Mouse (Mus musculus) midbrain, embryonic 16.5 days (tissue): ENCODE data around the gene Cxxc4. TPM values are rescaled to one million over a fixed set of nuclear protein-coding genes. Genes with fewer than 3 reads are reported as not detected.
A peak's percentile ranks its signal among the peaks of the same experiment; 100 is the strongest.
"Not testable (repeated sequence)": the region's sequence is repeated elsewhere in the genome, so short reads cannot be mapped to it uniquely, and the experiment has no call there.

Source experiments
- ATAC-seq: fragments of 200-750 bp; cut with Nextera tagmentation; 2 replicates; pipeline ENCODE4 v1.8.0; 2017; ENCODE audit warnings: moderate TSS enrichment
- H3K27ac ChIP-seq: fragments of 300-500 bp; sonication (generic); 2 replicates; pipeline ENCODE4 v1.5.1; 2014; ENCODE audit warnings: mild to moderate bottlenecking, low read length, mixed read lengths
- H3K27me3 ChIP-seq: fragments of 300-500 bp; sonication (generic); 2 replicates; pipeline ENCODE4 v1.6.1; 2014; ENCODE audit warnings: low read depth, low read length, mixed read lengths; ENCODE audit not compliant: control insufficient read depth, insufficient read depth
- H3K36me3 ChIP-seq: fragments of 300-500 bp; sonication (generic); 2 replicates; pipeline ENCODE4 v1.6.1; 2014; ENCODE audit warnings: mild to moderate bottlenecking, low read length, moderate library complexity, mixed read lengths; ENCODE audit not compliant: control insufficient read depth, insufficient read depth
- H3K4me1 ChIP-seq: fragments of 300-500 bp; sonication (generic); 2 replicates; pipeline ENCODE4 v1.6.1; 2014; ENCODE audit warnings: mild to moderate bottlenecking, low read length, mixed read lengths; ENCODE audit not compliant: control insufficient read depth, insufficient read depth
- H3K4me2 ChIP-seq: fragments of 300-500 bp; sonication (generic); 2 replicates; pipeline ENCODE4 v1.6.1; 2014; ENCODE audit warnings: mild to moderate bottlenecking, low read length, mixed read lengths
- H3K4me3 ChIP-seq: fragments of 300-500 bp; sonication (generic); 2 replicates; pipeline ENCODE4 v1.5.1; 2014; ENCODE audit warnings: low read depth, mild to moderate bottlenecking, low read length, moderate library complexity, mixed read lengths
- H3K9ac ChIP-seq: fragments of 300-500 bp; sonication (generic); 2 replicates; pipeline ENCODE4 v1.6.1; 2014; ENCODE audit warnings: low read depth, low read length, mixed read lengths
- H3K9me3 ChIP-seq: fragments of 300-500 bp; sonication (generic); replicated peaks from 2 replicates; pipeline ENCODE4 v1.6.1; 2014; ENCODE audit warnings: mild to moderate bottlenecking, low read length, mixed read lengths; ENCODE audit not compliant: control insufficient read depth, poor library complexity, severe bottlenecking
- WGBS: fragments of 180-500 bp; shearing (Covaris S2); extraction: QIAGEN DNeasy Blood & Tissue Kit; methylation state at CpG from one replicate; pipeline ENCODE4 v1.1.7; 2014; 5-methylcytosine and 5-hydroxymethylcytosine counted together
- polyA plus RNA-seq: library from polyadenylated mRNA; unstranded; fragments of >200 nt; fragmentation: Nextera tagmentation; extraction: Ambion mirVana; gene quantifications from 2 replicates; pipeline ENCODE4 v1.2.1, GENCODE M21; 2015

The Cxxc4 gene
- 43.6 and 45.6 TPM in 2 replicates for polyA plus RNA-seq

GRCm38 (mm10) chr3:134236414-134237112, at the start of gene Cxxc4:
Gene Cxxc4, plus strand, starts transcription at chr3:134236484.
- WGBS: under 1% methylated on average over 16 of the region's 22 CpGs
- no peaks in the 10 kb centered on the region for H3K27me3 ChIP-seq
- peak within 1 kb of the TSS; percentile 55 for H3K4me2 ChIP-seq
- H3K4me1 ChIP-seq: peaks cover 6% of the 10 kb centered on the region
- H3K4me3 ChIP-seq: peak within 1 kb of the TSS; percentile 59
- no peaks in the 10 kb centered on the region for H3K36me3 ChIP-seq
- H3K9me3 ChIP-seq: no peaks in the 10 kb centered on the region
- H3K9ac ChIP-seq: peak within 1 kb of the TSS; percentile 77
- ATAC-seq: peak; percentile 90
- H3K27ac ChIP-seq: peak within 1 kb of the TSS; percentile 98

GRCm38 (mm10) chr3:134188979-134189946, 47.0 kb upstream of the Cxxc4 start:
- H3K27ac ChIP-seq: no peak overlapping the region; the same call in 1 of the 2 replicates
- peak overlapping the region; percentile 38; the same call in 1 of the 2 replicates for H3K9ac ChIP-seq
- peak overlapping the region; percentile 58 for H3K4me2 ChIP-seq
- no peak for ATAC-seq
- H3K36me3 ChIP-seq: no peaks in the 10 kb centered on the region
- no peaks in the 10 kb centered on the region for H3K9me3 ChIP-seq
- peak overlapping the region; percentile 30 for H3K4me3 ChIP-seq
- no peaks in the 10 kb centered on the region for H3K27me3 ChIP-seq
- peaks cover 6% of the 10 kb centered on the region; the same call in 1 of the 2 replicates for H3K4me1 ChIP-seq
- 28% methylated on average over 12 of the region's 12 CpGs for WGBS

- ATAC-seq: peak; percentile 85
- 23% methylated on average over 11 of the region's 11 CpGs for WGBS
- Histone ChIP-seq H3K27me3 (no peaks in the 10 kb centered on the region), H3K27ac (no peak overlapping the region), H3K4me2 (peak overlapping the region; percentile 58), H3K9ac (0 out of 2 replicates have a peak overlapping the region, but pooled peaks have one; percentile 45), H3K4me1 (peaks cover 6% of the 10 kb centered on the region; the same call in 1 of the 2 replicates), H3K36me3 (no peaks in the 10 kb centered on the region), H3K4me3 (peak overlapping the region; percentile 30), H3K9me3 (no peaks in the 10 kb centered on the region)
Observed at GRCm38 (mm10) chr3:134190046-134190445, 46.2 kb upstream of the Cxxc4 start.

GRCm38 (mm10) chr3:134199892-134200291, 36.4 kb upstream of the Cxxc4 start:
- Histone ChIP-seq H3K9ac (no peak overlapping the region), H3K4me1 (peaks cover 4% of the 10 kb centered on the region; the same call in 1 of the 2 replicates), H3K9me3 (no peaks in the 10 kb centered on the region), H3K36me3 (no peaks in the 10 kb centered on the region), H3K4me2 (no peak overlapping the region), H3K27me3 (no peaks in the 10 kb centered on the region), H3K4me3 (no peak overlapping the region), H3K27ac (no peak overlapping the region)
- 79% methylated on average over 9 of the region's 9 CpGs for WGBS
- no peak for ATAC-seq

- no peak for ATAC-seq
- Histone ChIP-seq H3K9ac (no peak overlapping the region), H3K27ac (no peak overlapping the region), H3K27me3 (no peaks in the 10 kb centered on the region), H3K9me3 (no peaks in the 10 kb centered on the region), H3K4me3 (no peak overlapping the region), H3K4me2 (no peak overlapping the region), H3K36me3 (no peaks in the 10 kb centered on the region), H3K4me1 (no peaks in the 10 kb centered on the region)
- 88% methylated on average over 3 of the region's 3 CpGs for WGBS
Observed at GRCm38 (mm10) chr3:134206624-134207023, 29.7 kb upstream of the Cxxc4 start.

- 84% methylated on average over 6 of the region's 6 CpGs for WGBS
- no peaks in the 10 kb centered on the region for H3K9me3 ChIP-seq
- H3K9ac ChIP-seq: no peak overlapping the region
- H3K36me3 ChIP-seq: no peaks in the 10 kb centered on the region
- no peaks in the 10 kb centered on the region for H3K4me1 ChIP-seq
- H3K27ac ChIP-seq: no peak overlapping the region
- no peak for ATAC-seq
- no peak overlapping the region for H3K4me3 ChIP-seq
- no peaks in the 10 kb centered on the region for H3K27me3 ChIP-seq
- H3K4me2 ChIP-seq: no peak overlapping the region
Observed at GRCm38 (mm10) chr3:134210950-134211349, 25.3 kb upstream of the Cxxc4 start.

- H3K9ac ChIP-seq, H3K4me3 ChIP-seq, H3K4me2 ChIP-seq, H3K36me3 ChIP-seq, ATAC-seq, H3K9me3 ChIP-seq, H3K27me3 ChIP-seq, H3K27ac ChIP-seq, H3K4me1 ChIP-seq: not testable (repeated sequence)
Observed at GRCm38 (mm10) chr3:134219881-134220280, 16.4 kb upstream of the Cxxc4 start.

- Histone ChIP-seq H3K9ac (no peak overlapping the region), H3K9me3 (no peaks in the 10 kb centered on the region), H3K4me1 (no peaks in the 10 kb centered on the region), H3K4me2 (no peak overlapping the region), H3K27ac (no peak overlapping the region), H3K36me3 (no peaks in the 10 kb centered on the region), H3K27me3 (no peaks in the 10 kb centered on the region), H3K4me3 (no peak overlapping the region)
- ATAC-seq: no peak
- WGBS: 64% methylated on average over 2 of the region's 2 CpGs
Observed at GRCm38 (mm10) chr3:134221002-134221401, 15.3 kb upstream of the Cxxc4 start.

GRCm38 (mm10) chr3:134222593-134222992, 13.7 kb upstream of the Cxxc4 start:
- WGBS: 60% methylated on average over 1 of the region's 1 CpGs
- no peak for ATAC-seq
- H3K9ac ChIP-seq: no peak overlapping the region
- no peaks in the 10 kb centered on the region for H3K9me3 ChIP-seq
- H3K4me1 ChIP-seq: no peaks in the 10 kb centered on the region
- no peak overlapping the region for H3K4me2 ChIP-seq
- no peak overlapping the region for H3K4me3 ChIP-seq
- no peak overlapping the region for H3K27ac ChIP-seq
- H3K27me3 ChIP-seq: no peaks in the 10 kb centered on the region
- no peaks in the 10 kb centered on the region for H3K36me3 ChIP-seq
